Mouse (Mus musculus) cerebellum, postnatal 25 days (tissue): ENCODE data around the gene Olfr1051.
"Not testable (repeated sequence)": the region's sequence is repeated elsewhere in the genome, so short reads cannot be mapped to it uniquely, and the experiment has no call there.

Experiments
- DNase-seq, 2 experiments: peaks; one replicate each; pipeline ENCODE4 v3.0.0; 2021; ENCODE audit warnings: mixed read lengths in 2 of 2

Olfr1051 gene

DNA sequence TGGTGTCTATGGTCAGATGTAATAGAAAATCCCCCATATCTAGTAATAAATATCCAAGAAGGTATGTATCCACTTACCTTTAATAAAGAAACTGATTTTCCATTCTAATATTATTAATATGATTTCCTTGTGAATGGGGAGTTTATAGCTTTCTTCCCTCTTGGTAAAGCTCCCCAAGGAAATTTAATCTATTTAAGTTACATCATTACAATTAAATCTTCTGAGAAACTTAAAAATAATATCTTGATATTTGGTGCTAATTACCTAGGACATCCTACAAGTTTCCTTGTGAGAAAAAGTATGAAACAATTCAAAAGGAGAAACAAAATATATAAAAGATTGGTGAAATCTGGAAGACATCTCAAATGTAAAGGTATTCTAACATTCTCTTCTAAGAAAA lies at the start of gene Olfr1051:
Gene Olfr1051 (minus strand): TSS at position 101 of the 400 bp plus-strand sequence.
- DNase-seq = not testable (repeated sequence)

GRCm38 (mm10) chr2:86315184-86315583 lies 36.3 kb upstream of the Olfr1051 start, which contains the start of gene Olfr1053:
Olfr1053 (minus strand) TSS chr2:86315284.
- no peak for DNase-seq

- DNase-seq = no peak
Observed at GRCm38 (mm10) chr2:86292155-86292554, 13.3 kb upstream of the Olfr1051 start, which contains the start of gene Olfr1052. Olfr1052 (plus strand) TSS chr2:86292455.

DNA sequence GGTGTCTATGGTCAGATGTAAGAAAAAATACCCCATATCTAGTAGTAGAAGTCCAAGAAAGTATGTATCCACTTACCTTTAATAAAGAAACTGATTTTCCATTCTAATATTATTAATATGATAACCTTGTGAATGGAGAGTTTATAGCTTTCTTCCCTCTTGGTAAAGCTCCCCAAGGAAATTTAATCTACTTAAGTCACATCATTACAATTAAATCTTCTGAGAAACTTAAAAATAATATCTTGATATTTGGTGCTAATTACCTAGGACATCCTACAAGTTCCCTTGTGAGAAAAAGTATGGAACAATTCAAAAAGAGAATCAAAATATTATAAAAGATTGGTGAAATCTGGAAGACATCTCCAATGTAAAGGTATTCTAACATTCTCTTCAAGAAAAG lies 20.7 kb downstream of the Olfr1051 start, which contains the start of gene Olfr1049:
Gene Olfr1049 (minus strand): TSS at position 101 of the 400 bp plus-strand sequence.
- DNase-seq = not testable (repeated sequence)

DNA sequence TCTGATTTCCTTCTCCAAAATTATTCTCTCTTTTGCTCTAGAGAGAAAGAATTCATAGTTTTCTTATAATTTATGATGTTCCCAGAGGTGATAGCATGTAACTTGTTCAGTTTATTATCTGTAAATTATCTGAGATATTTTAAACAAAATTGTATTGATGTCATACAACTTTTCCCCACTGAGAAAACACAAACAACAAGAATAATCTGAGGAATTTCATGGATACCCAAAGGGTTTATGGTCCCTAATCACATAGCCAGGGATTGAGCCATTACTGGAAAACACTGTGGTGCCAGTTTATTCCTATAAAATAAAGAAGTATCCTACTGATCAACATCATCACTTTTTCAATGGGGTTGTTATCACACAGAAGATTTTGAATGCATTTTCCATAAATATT lies 38.7 kb downstream of the Olfr1051 start, which contains the start of gene Olfr1048:
Gene Olfr1048 (minus strand): TSS at position 101 of the 400 bp plus-strand sequence.
- no peak for DNase-seq

GRCm38 (mm10) chr2:86231301-86231700 lies 47.6 kb downstream of the Olfr1051 start, which contains the start of gene Olfr1047:
Olfr1047 (minus strand) TSS chr2:86231401.
- no peak for DNase-seq
